Mouse (Mus musculus) kidney, postnatal 36 days (tissue): ENCODE data around the gene Kif5a.

Source experiments
- DNase-seq, 2 experiments: peaks; one replicate each; pipeline ENCODE4 v3.0.0; 2021 to 2022; ENCODE audit warnings: mixed read lengths in 2 of 2

Gene Kif5a

DNA sequence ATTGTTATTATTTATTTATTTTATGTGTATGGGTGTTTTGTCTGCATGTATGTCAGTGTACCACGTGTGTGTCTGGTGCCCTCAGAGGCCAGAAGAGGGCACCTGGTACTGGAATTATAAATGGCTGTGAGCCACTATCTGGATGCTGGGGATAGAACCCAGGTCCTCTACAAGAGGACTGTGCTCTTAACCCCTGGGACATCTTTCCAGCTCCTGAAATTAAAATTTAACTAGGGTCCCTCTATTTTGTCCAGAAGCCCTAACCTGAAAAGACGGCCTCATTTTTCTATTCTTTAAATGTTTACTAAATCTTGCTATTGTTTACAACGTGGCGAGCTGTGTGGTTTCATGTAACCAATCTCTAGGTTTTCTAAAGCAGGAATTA is 2.6 kb upstream of the Kif5a start:
- DNase-seq: peak; percentile 23 to 34

DNA sequence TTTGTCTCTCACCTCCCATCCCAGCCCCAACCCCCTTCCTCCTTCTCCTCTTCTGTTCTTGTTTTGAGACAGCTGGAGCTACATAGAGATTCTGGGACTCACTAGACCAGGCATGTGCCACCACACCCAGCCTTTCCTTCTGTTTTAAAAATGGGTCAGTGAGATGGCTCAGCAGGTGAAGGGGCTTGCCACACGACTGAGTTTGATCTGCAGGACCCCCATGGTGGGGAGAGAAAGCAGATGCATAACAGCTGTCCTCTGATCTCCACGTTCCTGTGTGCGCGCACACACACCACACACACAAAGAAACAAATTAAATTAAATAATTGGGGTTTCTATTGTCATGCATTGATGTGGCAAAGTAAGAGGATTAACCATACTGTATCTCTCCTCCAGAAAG is 1.8 kb upstream of the Kif5a start:
- no peak for DNase-seq

DNA sequence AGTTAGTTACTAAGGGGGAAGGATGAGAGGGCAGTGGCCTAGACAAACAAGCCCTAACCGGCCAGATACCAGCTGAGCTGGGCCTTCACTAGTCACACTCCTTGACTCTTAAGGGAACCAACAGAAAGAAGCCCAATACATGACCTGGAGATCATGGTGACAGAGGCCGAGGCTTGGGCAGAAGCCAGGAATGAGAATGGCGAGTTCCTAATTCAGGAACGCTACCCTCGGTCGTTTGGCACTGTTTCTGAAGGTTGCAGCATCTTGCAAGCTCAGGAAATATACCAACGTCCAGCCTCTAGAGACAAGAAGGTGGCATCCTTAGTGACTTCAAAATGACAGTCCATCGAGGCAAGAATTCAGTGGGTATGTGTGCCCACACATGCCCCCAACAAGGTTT is 1.2 kb upstream of the Kif5a start:
- no peak for DNase-seq

DNA sequence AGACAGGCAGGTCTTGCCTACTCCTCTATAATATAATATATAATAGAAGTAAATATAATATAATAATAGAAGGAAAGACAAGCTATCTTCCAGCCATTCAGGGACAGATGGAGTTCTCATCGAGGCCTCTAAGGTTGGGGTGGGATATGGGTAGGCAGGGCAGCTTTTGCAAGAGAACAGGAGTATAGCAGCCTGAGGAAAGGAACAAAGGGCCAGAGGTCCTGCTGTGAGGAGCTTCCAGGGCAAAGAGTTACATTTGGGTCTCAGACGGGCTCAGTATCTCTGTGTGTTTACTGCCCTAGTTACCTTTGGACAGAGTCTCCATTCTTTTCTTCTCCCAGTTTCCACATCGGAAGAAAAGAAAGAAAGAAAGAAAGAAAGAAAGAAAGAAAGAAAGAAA is 483 bp upstream of the Kif5a start:
- DNase-seq: no peak

DNA sequence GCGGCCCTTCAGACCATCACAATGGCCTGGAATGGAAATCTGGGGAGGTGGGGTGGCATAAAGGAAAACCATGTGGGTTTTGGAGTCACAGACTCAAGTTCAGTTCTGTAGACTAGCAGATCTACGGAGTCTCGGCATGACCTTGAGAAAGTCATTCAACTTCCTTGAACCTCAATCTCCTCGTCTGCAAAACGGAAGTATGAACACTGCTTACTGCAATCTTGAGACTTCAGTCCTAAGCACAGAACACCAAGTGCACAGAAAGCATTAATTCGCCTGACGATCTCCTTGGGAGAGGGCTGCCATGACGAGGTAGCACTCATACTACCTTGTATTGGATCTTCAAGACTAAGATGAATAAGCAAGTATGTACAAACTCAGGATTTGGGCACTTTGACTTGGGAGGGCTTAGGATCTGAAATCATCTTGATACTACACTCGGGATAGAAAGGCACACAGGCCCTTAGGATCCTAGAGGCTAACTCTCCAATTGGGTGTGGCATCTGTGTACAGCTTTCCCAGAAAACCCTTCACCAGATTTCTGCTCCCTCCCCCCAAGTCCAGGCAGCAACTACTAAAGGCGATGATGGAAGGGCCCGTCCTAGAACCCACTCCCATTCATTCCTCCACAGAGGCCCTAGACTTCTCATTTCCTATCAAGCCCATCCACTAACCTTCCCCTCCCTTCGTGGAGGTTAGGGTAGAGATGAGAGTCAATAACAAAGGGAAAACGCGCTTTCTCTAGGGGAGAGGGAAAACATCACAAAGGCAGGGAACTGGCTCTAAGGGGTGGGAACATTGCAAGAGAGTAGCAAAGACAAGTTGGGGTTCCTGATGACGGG is 1.2 kb downstream of the Kif5a start:
- DNase-seq: no peak

DNA sequence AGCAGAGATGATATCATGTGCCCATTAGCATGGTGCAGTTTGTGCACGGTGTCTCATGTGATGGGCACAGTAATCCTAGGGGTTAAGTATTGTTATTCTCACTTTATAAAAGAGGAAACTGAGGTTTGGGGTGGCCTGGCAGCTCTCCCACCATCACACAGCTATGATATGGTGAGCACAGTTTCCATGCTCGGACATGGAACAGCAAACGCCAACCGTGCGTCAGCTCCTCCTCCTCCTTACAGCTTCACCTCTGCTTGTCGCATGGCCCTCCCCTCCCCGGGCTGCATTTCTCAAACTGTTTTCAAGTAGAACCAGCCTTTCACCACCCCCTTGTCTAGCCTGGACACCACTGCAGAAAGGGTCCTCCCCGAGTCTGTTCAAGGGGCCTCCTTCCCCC is 4.7 kb downstream of the Kif5a start:
- no peak for DNase-seq

DNA sequence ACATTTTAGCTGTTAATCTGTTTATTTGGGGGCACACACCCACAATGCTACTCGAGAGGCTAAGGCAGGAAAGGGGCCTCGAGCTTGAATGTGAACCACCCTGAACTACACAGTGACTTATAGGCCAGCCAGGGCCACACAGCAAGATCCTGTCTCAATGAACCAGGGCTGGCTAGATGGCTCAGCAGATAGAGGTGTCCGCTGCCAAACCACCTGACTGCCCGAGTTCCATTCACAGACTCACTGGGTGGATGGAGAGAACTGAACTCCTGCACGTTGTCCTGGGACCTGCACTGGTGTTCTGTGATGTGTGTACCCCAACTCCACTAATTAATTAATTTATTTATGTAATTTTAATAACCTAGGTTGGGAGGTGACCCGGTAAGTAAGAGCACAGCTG is 5.4 kb downstream of the Kif5a start:
- no peak for DNase-seq

DNA sequence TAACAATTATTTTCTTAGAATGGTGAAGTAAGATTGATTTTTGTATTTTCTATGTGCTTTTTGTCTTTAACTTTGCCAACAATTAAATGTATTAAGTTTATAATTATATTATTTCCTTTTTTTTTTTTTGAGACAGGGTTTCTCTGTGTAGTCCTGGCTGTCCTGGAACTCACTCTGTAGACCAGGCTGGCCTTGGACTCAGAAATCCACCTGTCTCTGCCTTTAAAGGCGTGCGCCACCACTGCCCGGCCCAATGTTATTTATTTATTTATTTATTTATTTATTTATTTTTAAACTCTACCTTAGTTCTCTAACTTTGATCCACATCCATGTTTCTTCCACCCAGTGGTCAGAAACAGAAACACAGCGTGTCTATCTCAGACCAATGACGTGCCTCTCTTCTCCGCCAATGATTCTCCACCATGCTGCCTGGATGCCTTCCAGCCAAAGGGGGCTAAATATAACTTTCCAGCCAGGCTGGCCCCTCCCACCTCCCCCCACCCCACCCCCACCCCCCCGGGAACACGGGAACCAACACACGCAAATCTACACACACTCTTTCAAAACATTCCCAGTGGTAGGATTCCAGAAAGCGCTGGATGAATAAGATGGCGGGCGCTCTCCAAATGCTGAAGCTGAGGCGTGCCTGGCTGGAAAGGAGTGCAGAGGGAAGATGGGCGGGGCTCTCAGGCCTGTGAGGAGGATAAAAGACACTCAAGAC is 7.4 kb downstream of the Kif5a start:
- peak; percentile 57 to 81 for DNase-seq

DNA sequence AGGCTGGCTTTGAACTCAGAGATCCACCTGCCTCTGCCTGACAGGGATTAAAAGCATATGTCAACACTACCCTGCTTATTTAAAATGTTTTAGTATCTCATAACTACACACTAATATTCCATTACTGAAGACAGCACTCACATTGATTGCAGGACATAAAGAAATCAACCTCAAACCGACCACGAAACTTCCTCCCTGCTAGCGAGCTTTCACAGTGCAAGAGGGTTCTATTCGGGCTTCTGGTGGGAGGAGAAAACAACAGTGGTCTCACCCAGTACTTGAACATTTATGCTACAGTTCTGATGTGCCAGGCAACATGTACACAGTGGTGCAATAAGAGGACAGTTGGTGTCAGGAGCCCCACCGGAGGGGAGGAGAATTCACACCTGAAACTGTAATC is 12.3 kb downstream of the Kif5a start:
- no peak for DNase-seq

DNA sequence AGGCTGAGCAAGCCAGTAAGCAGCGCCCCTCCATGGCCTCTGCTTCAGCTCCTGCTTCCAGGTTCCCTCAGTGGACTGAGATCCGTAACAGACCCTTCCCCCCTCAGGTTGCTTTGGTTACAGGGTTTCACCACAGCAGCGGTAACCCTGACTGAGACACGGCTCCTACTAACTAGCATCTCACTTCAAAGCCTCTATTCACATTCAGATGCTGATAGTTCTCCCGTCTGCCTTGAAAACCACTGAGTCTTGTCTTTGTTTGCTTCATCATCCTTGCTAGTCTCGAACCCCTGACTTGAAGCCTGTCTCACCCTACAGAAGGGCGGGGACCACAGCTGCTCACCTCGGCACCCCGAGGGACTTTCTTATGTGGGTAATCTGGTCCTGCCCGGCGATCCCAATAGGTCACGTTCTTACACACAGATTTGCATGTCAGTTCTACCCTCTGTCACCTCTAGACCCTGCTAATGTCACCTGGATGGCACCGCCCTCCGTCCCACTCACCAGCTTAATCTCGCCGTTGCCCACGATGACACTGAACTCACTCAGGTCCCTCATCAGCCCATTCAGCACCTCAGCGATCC is 24.8 kb downstream of the Kif5a start:
- DNase-seq: no peak

DNA sequence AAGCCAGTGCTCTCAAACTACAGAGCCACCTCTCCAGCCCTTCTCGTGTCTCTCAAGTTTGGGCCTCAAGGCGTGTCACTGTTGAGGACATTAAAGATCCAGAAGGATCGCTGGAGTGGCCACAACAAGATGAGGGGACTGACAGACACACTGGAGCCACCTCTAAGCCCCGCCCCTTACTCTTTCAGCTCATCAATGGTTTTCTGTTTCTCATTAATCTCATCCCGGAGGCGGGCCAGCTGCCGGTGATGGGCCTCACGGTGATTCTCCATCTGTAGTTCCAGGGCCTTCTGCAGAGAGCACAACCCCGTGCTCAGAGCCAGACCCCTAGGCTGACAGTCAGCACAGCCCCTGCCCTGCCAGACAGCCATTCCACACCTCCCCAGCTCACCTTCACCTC is 26.6 kb downstream of the Kif5a start:
- DNase-seq: peak in 1 of 2 experiments; percentile 30

DNA sequence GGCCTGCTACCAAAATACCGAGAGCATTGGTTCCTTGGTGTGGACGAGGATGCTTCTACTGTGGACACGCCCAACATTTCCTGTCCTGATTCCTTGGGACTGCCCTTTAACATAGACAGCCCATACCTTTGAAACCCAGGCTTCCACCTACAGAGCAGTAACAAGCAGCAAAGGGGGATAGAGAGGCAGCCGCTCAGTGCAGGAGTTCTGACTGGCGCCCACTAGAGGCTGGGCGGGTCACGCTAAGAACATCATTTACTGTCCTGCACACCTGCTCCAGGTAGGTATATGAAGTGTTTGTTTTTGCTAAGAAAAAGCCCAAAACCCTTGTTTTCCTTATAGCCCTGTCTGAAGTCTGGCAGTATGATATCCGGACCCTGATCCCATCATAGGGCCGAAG is 30.0 kb downstream of the Kif5a start:
- DNase-seq: peak in 1 of 2 experiments; percentile 45

DNA sequence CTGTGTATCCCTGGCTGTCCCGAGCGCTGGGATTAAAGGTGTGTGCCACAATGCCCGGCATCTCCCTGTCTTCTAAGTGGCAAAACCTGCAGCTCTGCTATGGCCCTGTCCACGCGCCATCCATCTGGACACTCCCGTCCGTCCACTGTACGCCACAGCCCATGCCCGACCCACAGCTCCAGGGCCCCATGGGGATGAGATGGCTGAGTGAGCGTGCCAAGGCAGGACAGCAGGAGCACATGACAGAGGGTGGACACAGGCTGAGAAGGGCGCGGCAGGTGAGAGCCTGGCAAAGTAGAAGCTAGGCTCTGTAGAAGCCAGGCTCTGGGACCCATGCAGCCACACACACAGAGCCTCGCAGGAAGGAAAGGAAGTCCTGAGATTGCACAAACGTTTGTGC is 31.4 kb downstream of the Kif5a start:
- no peak for DNase-seq

DNA sequence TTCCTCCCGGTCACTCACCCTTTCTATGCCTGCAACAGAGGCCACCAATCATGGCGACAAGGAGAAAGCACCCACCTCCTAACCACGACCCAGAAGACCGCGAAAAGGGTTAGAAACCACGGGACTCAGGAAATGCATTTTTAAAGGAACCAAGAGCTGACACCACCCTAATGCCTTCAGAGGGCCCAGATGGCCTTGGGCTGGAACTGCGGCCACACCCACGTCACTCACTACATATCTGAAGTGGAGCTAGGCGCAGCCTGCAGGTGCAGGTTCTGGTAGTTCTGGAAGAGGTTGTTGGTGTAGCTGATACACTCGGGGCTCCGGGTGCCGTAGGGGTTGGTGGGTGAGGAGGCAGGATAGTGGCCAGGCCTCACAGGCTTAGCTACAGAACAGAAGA is 32.5 kb downstream of the Kif5a start:
- DNase-seq: no peak

DNA sequence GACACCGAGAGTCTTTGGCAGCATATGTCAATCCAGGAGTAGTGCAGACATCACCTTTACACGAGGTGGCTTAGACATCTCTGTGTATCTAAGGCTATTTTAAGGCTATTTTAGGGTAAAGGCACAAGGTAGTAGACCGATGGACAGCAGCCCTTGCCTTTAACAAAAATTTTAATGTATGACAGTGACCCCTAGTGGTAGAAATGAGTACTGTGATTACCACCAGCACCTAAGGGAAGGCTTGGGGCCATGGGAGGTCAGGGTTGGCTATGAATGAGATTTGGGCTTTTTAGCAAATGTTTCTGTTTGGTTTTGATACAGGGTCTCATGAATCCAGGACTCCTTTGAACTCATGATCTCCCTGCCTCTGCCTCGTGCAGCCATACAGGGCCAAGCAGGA is 34.3 kb downstream of the Kif5a start:
- peak; percentile 51 to 74 for DNase-seq

DNA sequence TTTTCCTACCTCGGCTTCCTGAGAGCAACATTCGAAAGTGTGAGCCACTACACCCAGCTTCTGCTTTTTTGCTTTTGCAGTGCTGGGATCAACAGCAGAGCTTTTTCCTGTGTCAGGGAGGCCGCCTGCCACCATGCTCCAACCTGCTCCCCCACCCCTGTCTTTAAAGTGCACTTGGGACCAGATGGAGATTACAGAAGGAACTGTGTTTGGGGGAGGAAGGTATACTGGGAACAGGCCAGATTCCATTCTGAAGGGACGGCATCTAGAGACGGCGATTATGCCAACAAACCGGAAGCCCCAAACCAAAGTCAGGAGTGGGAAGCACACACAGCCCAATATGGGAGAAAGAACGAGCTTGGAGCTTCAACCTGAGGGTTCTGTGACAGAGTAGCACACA is 36.0 kb downstream of the Kif5a start:
- no peak for DNase-seq

DNA sequence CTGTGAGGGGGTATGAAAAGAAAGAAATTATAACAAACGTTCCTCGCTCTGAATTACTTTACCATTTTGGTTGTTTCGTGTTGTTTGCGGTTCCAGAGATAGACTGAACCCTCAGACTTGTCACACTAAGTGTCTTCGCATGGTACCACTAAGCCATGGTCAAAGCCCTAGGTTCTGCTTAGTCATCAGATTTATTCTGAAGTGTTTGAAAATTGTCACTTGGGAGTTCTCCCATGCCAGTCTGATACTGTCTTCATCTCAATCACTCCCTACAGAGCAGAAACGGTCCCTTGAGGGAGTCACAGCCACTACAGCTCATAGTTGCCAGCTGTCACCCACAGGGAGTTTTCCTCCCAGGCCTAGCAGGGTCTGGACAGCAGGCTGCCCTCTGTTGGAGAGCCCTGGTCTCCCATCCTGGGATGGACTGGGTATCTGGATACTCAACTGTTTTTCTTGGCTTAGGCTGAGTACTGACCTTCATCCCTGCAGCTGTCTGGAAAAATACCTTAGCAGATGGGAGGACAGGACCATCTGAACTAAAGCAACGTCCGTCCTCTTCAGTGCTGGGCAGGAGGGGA is 36.7 kb downstream of the Kif5a start:
- DNase-seq: peak; percentile 24 to 67

DNA sequence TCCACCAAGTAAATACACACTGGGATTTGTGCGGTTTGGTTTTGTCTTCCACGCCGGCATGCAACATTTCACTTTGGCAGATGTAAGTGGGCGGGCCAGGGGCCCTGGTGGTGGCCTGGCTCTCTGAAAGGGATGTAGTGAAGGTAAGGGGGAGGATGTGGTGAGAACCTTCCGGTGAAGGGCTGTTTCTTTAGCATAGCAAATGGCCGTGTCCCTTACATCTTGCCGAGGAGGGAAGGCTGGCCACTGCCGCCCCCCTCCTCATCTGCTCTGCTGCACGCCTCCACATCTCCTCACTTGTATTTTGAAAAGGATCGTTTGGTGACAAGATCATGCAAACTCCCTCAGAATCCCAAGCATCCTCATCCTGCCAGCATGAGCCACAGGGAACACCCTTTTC is 37.4 kb downstream of the Kif5a start:
- DNase-seq: no peak

DNA sequence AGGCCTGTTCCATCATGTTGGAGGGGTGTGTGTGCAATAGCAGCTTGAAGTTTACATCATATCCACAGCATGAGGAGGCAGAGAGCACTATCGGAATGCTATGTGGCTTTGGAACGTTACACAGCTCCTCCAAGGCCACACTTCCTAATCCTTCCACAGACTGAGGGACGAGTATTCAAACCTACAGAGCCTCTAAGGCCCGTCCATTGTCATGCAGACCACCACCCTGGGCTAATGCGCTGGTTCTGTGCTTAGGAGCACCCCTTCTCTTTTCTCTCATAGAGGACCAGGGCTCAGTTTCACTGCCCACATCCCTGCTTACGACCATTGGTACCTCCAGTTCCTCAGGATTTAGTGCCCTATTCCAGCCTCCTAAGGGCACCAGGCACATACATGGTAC is 37.9 kb downstream of the Kif5a start:
- no peak for DNase-seq

DNA sequence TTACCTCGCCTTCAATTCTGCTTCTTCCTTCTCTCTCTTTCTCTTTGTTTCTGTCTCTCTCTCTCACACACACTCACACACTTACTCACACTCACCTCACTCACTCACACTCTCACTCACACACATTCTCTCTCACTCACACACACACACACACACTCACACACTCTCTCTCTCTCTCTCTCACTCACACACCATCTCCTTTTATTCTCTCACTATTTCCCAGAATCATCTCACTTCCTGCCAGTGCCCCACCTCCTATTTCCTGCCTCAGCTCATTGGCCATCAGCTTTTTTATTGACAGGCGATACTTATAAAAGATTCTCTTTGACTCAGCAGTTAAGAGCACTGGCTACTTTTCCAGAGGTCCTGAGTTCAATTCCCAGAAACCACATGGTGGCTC is 44.8 kb downstream of the Kif5a start:
- no peak for DNase-seq

DNA sequence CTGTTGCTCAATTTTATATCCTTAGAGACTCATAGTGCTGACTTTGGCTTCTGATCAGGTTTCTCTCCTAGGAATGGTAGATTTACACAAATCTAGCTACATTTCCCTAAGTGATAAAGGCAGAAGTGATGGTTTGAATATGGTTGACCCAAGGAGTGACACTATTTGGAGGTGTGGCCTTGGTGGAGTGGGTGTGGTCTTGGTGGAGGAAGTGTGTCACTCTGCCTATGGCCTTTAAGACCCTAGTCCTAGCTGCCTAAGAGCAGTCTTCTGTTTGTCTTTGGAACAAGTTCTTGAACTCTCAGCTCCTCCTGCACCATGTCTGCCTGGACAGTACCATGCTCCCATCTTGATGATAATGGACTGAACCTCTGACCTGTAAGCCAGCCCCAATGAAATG is 46.0 kb downstream of the Kif5a start:
- no peak for DNase-seq

DNA sequence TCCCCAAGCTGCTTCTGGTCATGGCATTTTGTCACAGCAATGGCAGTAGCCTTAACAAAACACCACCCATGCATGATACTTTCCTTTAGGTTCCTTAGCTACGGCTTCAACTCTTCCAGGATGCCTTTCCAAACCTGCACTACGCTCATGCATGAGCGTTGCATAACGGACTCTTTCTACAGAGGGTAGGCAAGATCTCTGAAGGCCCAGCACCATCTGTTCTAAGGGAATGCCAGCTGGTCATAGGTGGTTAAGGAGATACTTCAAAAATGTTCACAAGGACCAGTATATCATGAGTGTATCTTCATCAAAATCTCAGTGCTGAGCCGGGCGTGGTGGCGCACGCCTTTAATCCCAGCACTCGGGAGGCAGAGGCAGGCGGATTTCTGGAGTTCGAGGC is 46.7 kb downstream of the Kif5a start:
- DNase-seq: no peak

DNA sequence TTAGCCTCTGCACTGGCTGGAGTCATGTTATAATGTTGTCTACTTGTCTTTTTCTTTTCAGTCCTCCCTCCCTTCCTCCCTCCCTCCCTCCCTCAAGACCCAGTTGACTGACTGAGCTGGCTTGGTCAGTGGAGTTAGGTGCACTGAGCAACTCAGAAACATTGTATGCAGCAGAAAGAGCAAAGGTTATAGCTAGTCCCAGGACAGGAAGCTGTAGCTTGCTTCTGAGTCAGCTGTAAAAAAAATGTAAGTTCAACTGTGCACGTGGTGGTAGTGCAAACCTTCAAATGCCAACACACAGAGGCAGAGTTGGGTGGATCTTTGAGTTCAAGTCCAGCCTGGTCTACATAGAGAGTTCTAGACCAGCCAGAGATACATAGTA is 48.7 kb downstream of the Kif5a start:
- no peak for DNase-seq
